Mouse (Mus musculus) lung, adult 2 months (tissue): ENCODE measurements at regions not wholly inside any gene's neighbourhood (a gene's known extent, or its start where the extent isn't known, plus 50 kb on each side); places are given as distances from the start of the nearest gene placed in this dataset.

Experiments
- CTCF ChIP-seq: fragments of 200-500 bp; IDR thresholded peaks from 2 replicates; pipeline ENCODE4 v1.5.1; 2011; ENCODE audit warnings: mild to moderate bottlenecking, low read length, control low read depth; ENCODE audit not compliant: insufficient read depth
- POLR2A ChIP-seq: fragments of 200-500 bp; IDR thresholded peaks from 2 replicates; pipeline ENCODE4 v1.6.1; 2011; ENCODE audit warnings: low read depth, mild to moderate bottlenecking, control low read depth, low read length, borderline replicate concordance; ENCODE audit errors: extremely low read depth

GRCm38 (mm10) chr11:24330366-24331124 lies 252.7 kb downstream of the Bcl11a start:
- TF ChIP-seq CTCF, result no peak
- TF ChIP-seq POLR2A, result no peak
